Mouse (Mus musculus) hindbrain, embryonic 12.5 days (tissue): ENCODE data around the gene Sh3d21. TPM values are rescaled to one million over a fixed set of nuclear protein-coding genes. Genes with fewer than 3 reads are reported as not detected.
"Not testable (repeated sequence)": the region's sequence is repeated elsewhere in the genome, so short reads cannot be mapped to it uniquely, and the experiment has no call there.

ENCODE experiments used
- ATAC-seq: fragments of 200-750 bp; cut with Nextera tagmentation; 2 replicates; pipeline ENCODE4 v1.8.0; 2017; ENCODE audit warnings: moderate TSS enrichment; ENCODE audit not compliant: low FRiP score
- H3K27ac ChIP-seq: fragments of 300-500 bp; sonication (generic); 2 replicates; pipeline ENCODE4 v1.5.1; 2016; ENCODE audit warnings: mild to moderate bottlenecking
- H3K27me3 ChIP-seq: fragments of 300-500 bp; sonication (generic); 2 replicates; pipeline ENCODE4 v1.6.1; 2016; ENCODE audit warnings: mild to moderate bottlenecking
- H3K36me3 ChIP-seq: fragments of 300-500 bp; sonication (generic); 2 replicates; pipeline ENCODE4 v1.6.1; 2016; ENCODE audit warnings: mild to moderate bottlenecking
- H3K4me1 ChIP-seq: fragments of 300-500 bp; sonication (generic); 2 replicates; pipeline ENCODE4 v1.6.1; 2016
- H3K4me2 ChIP-seq: fragments of 300-500 bp; sonication (generic); replicated peaks from 2 replicates; pipeline ENCODE4 v1.6.1; 2016; ENCODE audit warnings: mild to moderate bottlenecking
- H3K4me3 ChIP-seq: fragments of 300-500 bp; sonication (generic); 2 replicates; pipeline ENCODE4 v1.5.1; 2016; ENCODE audit warnings: mild to moderate bottlenecking
- H3K9ac ChIP-seq: fragments of 300-500 bp; sonication (generic); 2 replicates; pipeline ENCODE4 v1.6.1; 2016; ENCODE audit warnings: mild to moderate bottlenecking, moderate library complexity
- H3K9me3 ChIP-seq: fragments of 300-500 bp; sonication (generic); replicated peaks from 2 replicates; pipeline ENCODE4 v1.6.1; 2016; ENCODE audit warnings: mild to moderate bottlenecking
- WGBS: fragments of 180-500 bp; shearing (Covaris S2); methylation state at CpG from one replicate; pipeline ENCODE4 v1.1.7; 2016; 5-methylcytosine and 5-hydroxymethylcytosine counted together
- polyA plus RNA-seq: library from polyadenylated mRNA; unstranded; fragments of >200 nt; fragmentation: Nextera tagmentation; extraction: Ambion mirVana; gene quantifications from 2 replicates; pipeline ENCODE4 v1.2.1, GENCODE M21; 2016

The Sh3d21 gene
- polyA plus RNA-seq, 1 experiment from 2014 or later: 3.7 TPM

- H3K9me3 ChIP-seq: no peaks in the 10 kb centered on the region
- peaks cover 22% of the 10 kb centered on the region for H3K36me3 ChIP-seq
- H3K4me2 ChIP-seq: no peak overlapping the region
- H3K27me3 ChIP-seq: no peaks in the 10 kb centered on the region
- no peak overlapping the region for H3K4me3 ChIP-seq
- peaks cover 19% of the 10 kb centered on the region for H3K4me1 ChIP-seq
- 81% methylated on average over 3 of the region's 3 CpGs for WGBS
- H3K27ac ChIP-seq: no peak overlapping the region
- no peak overlapping the region for H3K9ac ChIP-seq
- no peak for ATAC-seq
Observed at GRCm38 (mm10) chr4:126197485-126197884, 34.2 kb upstream of the Sh3d21 start.

GRCm38 (mm10) chr4:126194916-126195315, 31.6 kb upstream of the Sh3d21 start:
- no peak overlapping the region for H3K9ac ChIP-seq
- no peak for ATAC-seq
- H3K4me3 ChIP-seq: no peak overlapping the region
- H3K36me3 ChIP-seq: peaks cover 30% of the 10 kb centered on the region
- H3K4me1 ChIP-seq: peaks cover 4% of the 10 kb centered on the region
- no peaks in the 10 kb centered on the region for H3K27me3 ChIP-seq
- H3K27ac ChIP-seq: no peak overlapping the region
- WGBS: 94% methylated on average over 4 of the region's 4 CpGs
- H3K9me3 ChIP-seq: no peaks in the 10 kb centered on the region
- H3K4me2 ChIP-seq: no peak overlapping the region

GRCm38 (mm10) chr4:126194216-126194615, 30.9 kb upstream of the Sh3d21 start:
- Histone ChIP-seq H3K27ac (no peak overlapping the region), H3K27me3 (no peaks in the 10 kb centered on the region), H3K9me3 (no peaks in the 10 kb centered on the region), H3K4me2 (no peak overlapping the region), H3K4me1 (no peaks in the 10 kb centered on the region), H3K4me3 (no peak overlapping the region), H3K9ac (no peak overlapping the region), H3K36me3 (peaks cover 30% of the 10 kb centered on the region)
- ATAC-seq: no peak

- no peak for ATAC-seq
- no peak overlapping the region for H3K9ac ChIP-seq
- H3K27me3 ChIP-seq: no peaks in the 10 kb centered on the region
- 91% methylated on average over 2 of the region's 2 CpGs for WGBS
- peaks cover 34% of the 10 kb centered on the region for H3K36me3 ChIP-seq
- no peak overlapping the region for H3K4me2 ChIP-seq
- no peaks in the 10 kb centered on the region for H3K9me3 ChIP-seq
- H3K4me3 ChIP-seq: no peak overlapping the region
- H3K4me1 ChIP-seq: no peaks in the 10 kb centered on the region
- no peak overlapping the region for H3K27ac ChIP-seq
Observed at GRCm38 (mm10) chr4:126190636-126191035, 27.3 kb upstream of the Sh3d21 start.

- ATAC-seq: no peak
- H3K27ac ChIP-seq: no peak overlapping the region
- H3K27me3 ChIP-seq: no peaks in the 10 kb centered on the region
- 93% methylated on average over 3 of the region's 3 CpGs for WGBS
- H3K9ac ChIP-seq: no peak overlapping the region
- peaks cover 10% of the 10 kb centered on the region for H3K36me3 ChIP-seq
- H3K4me2 ChIP-seq: no peak overlapping the region
- no peak overlapping the region for H3K4me3 ChIP-seq
- H3K9me3 ChIP-seq: no peaks in the 10 kb centered on the region
- no peaks in the 10 kb centered on the region for H3K4me1 ChIP-seq
Observed at GRCm38 (mm10) chr4:126187096-126187495, 23.8 kb upstream of the Sh3d21 start.

- ATAC-seq: no peak
- Histone ChIP-seq H3K4me1 (no peaks in the 10 kb centered on the region), H3K27ac (no peak overlapping the region), H3K9ac (no peak overlapping the region), H3K36me3 (peaks cover 27% of the 10 kb centered on the region), H3K4me3 (no peak overlapping the region), H3K27me3 (no peaks in the 10 kb centered on the region), H3K9me3 (no peaks in the 10 kb centered on the region), H3K4me2 (no peak overlapping the region)
- WGBS: 94% methylated on average over 5 of the region's 5 CpGs
Observed at GRCm38 (mm10) chr4:126183034-126183433, 19.7 kb upstream of the Sh3d21 start.

GRCm38 (mm10) chr4:126181170-126181957, 18.1 kb upstream of the Sh3d21 start:
- Histone ChIP-seq H3K9me3 (no peaks in the 10 kb centered on the region), H3K4me3 (no peak overlapping the region), H3K4me2 (no peak overlapping the region), H3K4me1 (no peaks in the 10 kb centered on the region), H3K27ac (no peak overlapping the region), H3K36me3 (peaks cover 39% of the 10 kb centered on the region), H3K27me3 (no peaks in the 10 kb centered on the region), H3K9ac (no peak overlapping the region)
- ATAC-seq: no peak
- 68% methylated on average over 7 of the region's 7 CpGs for WGBS

- H3K4me1 ChIP-seq, H3K4me2 ChIP-seq, H3K27ac ChIP-seq, H3K27me3 ChIP-seq, ATAC-seq, H3K4me3 ChIP-seq, H3K9ac ChIP-seq, H3K9me3 ChIP-seq: not testable (repeated sequence)
- 94% methylated on average over 7 of the region's 7 CpGs for WGBS
- H3K36me3 ChIP-seq: peaks cover 82% of the 10 kb centered on the region
Observed at GRCm38 (mm10) chr4:126175980-126176379, 12.7 kb upstream of the Sh3d21 start.

- H3K4me2 ChIP-seq: no peak overlapping the region
- H3K9me3 ChIP-seq: no peaks in the 10 kb centered on the region
- ATAC-seq: no peak
- H3K27me3 ChIP-seq: no peaks in the 10 kb centered on the region
- H3K4me3 ChIP-seq: no peak overlapping the region
- H3K4me1 ChIP-seq: no peaks in the 10 kb centered on the region
- peaks cover 84% of the 10 kb centered on the region for H3K36me3 ChIP-seq
- H3K27ac ChIP-seq: no peak overlapping the region
- WGBS: 93% methylated on average over 5 of the region's 5 CpGs
- H3K9ac ChIP-seq: no peak overlapping the region
Observed at GRCm38 (mm10) chr4:126173800-126174199, 10.5 kb upstream of the Sh3d21 start.

- not testable (repeated sequence) for H3K4me2 ChIP-seq, H3K4me3 ChIP-seq, H3K4me1 ChIP-seq, H3K9ac ChIP-seq, ATAC-seq, H3K27me3 ChIP-seq, H3K27ac ChIP-seq, H3K9me3 ChIP-seq
- peaks cover 89% of the 10 kb centered on the region for H3K36me3 ChIP-seq
- WGBS: 97% methylated on average over 5 of the region's 5 CpGs
Observed at GRCm38 (mm10) chr4:126170737-126171136, 7.4 kb upstream of the Sh3d21 start.

GRCm38 (mm10) chr4:126168851-126169250, 5.6 kb upstream of the Sh3d21 start:
- Histone ChIP-seq H3K36me3 (peaks cover 75% of the 10 kb centered on the region), H3K27me3 (no peaks in the 10 kb centered on the region)
- 94% methylated on average over 6 of the region's 6 CpGs for WGBS

GRCm38 (mm10) chr4:126166084-126166483, 2.8 kb upstream of the Sh3d21 start:
- no peak overlapping the region for H3K27ac ChIP-seq
- WGBS: 83% methylated on average over 3 of the region's 3 CpGs
- ATAC-seq: no peak
- no peak overlapping the region for H3K9ac ChIP-seq
- H3K4me1 ChIP-seq: peaks cover 13% of the 10 kb centered on the region
- H3K9me3 ChIP-seq: no peaks in the 10 kb centered on the region
- no peak overlapping the region for H3K4me2 ChIP-seq
- no peaks in the 10 kb centered on the region for H3K27me3 ChIP-seq
- peaks cover 53% of the 10 kb centered on the region for H3K36me3 ChIP-seq
- no peak overlapping the region for H3K4me3 ChIP-seq

More at GRCm38 (mm10) chr4:126168851-126169250, 5.6 kb upstream of the Sh3d21 start:
- H3K9me3 ChIP-seq: no peaks in the 10 kb centered on the region
- H3K4me3 ChIP-seq: no peak overlapping the region
- no peaks in the 10 kb centered on the region for H3K4me1 ChIP-seq
- H3K4me2 ChIP-seq: no peak overlapping the region
- H3K9ac ChIP-seq: no peak overlapping the region
- no peak for ATAC-seq
- H3K27ac ChIP-seq: no peak overlapping the region

- peaks cover 44% of the 10 kb centered on the region for H3K36me3 ChIP-seq
- not testable (repeated sequence) for ATAC-seq
Observed at GRCm38 (mm10) chr4:126165092-126165491, 1.8 kb upstream of the Sh3d21 start.

More at GRCm38 (mm10) chr4:126165092-126165491, 1.8 kb upstream of the Sh3d21 start:
- H3K4me2 ChIP-seq, H3K9me3 ChIP-seq, H3K27me3 ChIP-seq, H3K4me3 ChIP-seq, H3K9ac ChIP-seq, H3K27ac ChIP-seq: not testable (repeated sequence)
- H3K4me1 ChIP-seq: peaks cover 13% of the 10 kb centered on the region
- 67% methylated on average over 10 of the region's 10 CpGs for WGBS
